Mouse (Mus musculus) neural tube, embryonic 10.5 days (tissue): ENCODE data around the gene Akr1c13.

Experiments
- DNase-seq: peaks from one replicate; pipeline ENCODE4 v3.0.0-alpha.2; 2017; ENCODE audit warnings: low spot score; ENCODE audit errors: extremely low spot score

Gene Akr1c13

DNA sequence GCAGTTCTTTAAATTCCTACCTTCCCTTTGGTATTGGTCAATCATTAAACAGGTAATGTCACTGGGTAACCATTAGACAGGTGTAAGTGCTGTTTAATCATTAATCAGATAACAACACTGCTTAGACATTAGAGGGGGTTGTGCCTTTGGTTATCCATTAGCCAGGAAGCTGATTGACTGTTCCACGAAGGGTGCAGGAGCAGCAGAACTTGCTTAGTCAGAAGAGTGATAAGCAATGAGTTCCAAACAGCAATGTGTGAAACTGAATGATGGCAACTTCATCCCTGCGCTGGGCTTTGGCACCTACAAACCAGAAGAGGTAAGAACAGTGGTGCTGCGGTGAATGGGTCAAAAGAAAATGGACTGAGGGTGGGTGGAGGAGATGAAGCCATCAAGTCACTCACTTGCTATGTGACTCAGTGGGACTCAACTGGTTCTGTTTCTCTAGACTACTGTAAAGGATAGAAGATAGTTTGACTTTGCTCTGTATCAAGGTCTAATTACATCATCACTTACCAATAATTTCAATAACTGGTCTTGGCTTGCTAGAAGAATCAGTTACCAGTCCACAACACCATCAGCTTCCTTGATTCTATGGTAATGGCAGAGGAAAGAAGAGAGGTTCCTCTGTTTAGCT lies 42.7 kb downstream of the Akr1c13 start:
- DNase-seq = no peak

GRCm38 (mm10) chr13:4244861-4245559 lies 54.1 kb downstream of the Akr1c13 start:
- peak; percentile 67 for DNase-seq

- no peak for DNase-seq
These were observed 58.4 kb downstream of the Akr1c13 start for GRCm38 (mm10) chr13:4249347-4249746.
